Mouse (Mus musculus) megakaryocyte, embryonic 14.5 days (primary cell): ENCODE data around the gene Ube2o.

Experiments
- FLI1 ChIP-seq: IDR thresholded peaks from 2 replicates; pipeline ENCODE4 v1.6.1; 2012; ENCODE audit warnings: low read length, inconsistent platforms, mixed read lengths
- GATA1 ChIP-seq: IDR thresholded peaks from 3 replicates; pipeline ENCODE4 v1.6.1; 2012; ENCODE audit warnings: mixed read lengths, low read length, inconsistent platforms, borderline replicate concordance

- TF ChIP-seq GATA1 (no peak), FLI1 (no peak)
These were observed 48.4 kb downstream of the Ube2o start for GRCm38 (mm10) chr11:116532810-116533338.
